Mouse (Mus musculus): ENCODE measurements around the gene Amn.

GRCm38 (mm10) chr12:111311775-111312174 lies 40.9 kb downstream of the Amn start:
- TF ChIP-seq CTCF (conservative IDR thresholded peaks at IDR 0.05; ENCODE audit: insufficient read depth, insufficient read length, low read depth, low read length) (no peak), POLR2A (IDR thresholded peaks at IDR 0.05; ENCODE audit: low read depth, low read length) (no peak)
